Mouse (Mus musculus) small intestine, adult 2 months (tissue): ENCODE measurements around the gene Gm17087. TPM values are rescaled to one million over a fixed set of nuclear protein-coding genes. Genes with fewer than 3 reads are reported as not detected.

Experiments
- H3K27ac ChIP-seq: fragments of 200-500 bp; 2 replicates; pipeline ENCODE4 v1.5.1; 2012; ENCODE audit warnings: low read depth, low read length, control low read depth, inconsistent platforms; ENCODE audit not compliant: insufficient read depth
- H3K27me3 ChIP-seq: fragments of 200-500 bp; 2 replicates; pipeline ENCODE4 v1.6.1; 2012; ENCODE audit warnings: mild to moderate bottlenecking, moderate library complexity, low read length, inconsistent platforms; ENCODE audit not compliant: control insufficient read depth, insufficient read depth
- H3K36me3 ChIP-seq: fragments of 200-500 bp; 2 replicates; pipeline ENCODE4 v1.6.1; 2012; ENCODE audit warnings: mild to moderate bottlenecking, low read length, control low read depth, inconsistent platforms; ENCODE audit not compliant: control insufficient read depth, insufficient read depth
- H3K4me1 ChIP-seq: fragments of 200-500 bp; 2 replicates; pipeline ENCODE4 v1.6.1; 2012; ENCODE audit warnings: low read length, inconsistent platforms, mixed read lengths; ENCODE audit not compliant: control insufficient read depth, insufficient read depth, insufficient read length
- H3K4me3 ChIP-seq: fragments of 200-500 bp; 2 replicates; pipeline ENCODE4 v1.5.1; 2012; ENCODE audit warnings: low read depth, mild to moderate bottlenecking, control low read depth, inconsistent platforms, low read length, moderate library complexity
- CTCF ChIP-seq: fragments of 200-500 bp; IDR thresholded peaks from 2 replicates; pipeline ENCODE4 v1.5.1; 2012; ENCODE audit warnings: low read depth, mild to moderate bottlenecking, control low read depth, inconsistent platforms, low read length, moderate library complexity, mixed read lengths; ENCODE audit not compliant: insufficient replicate concordance, insufficient read length; ENCODE audit errors: extremely low read depth
- POLR2A ChIP-seq: fragments of 200-500 bp; IDR thresholded peaks from 2 replicates; pipeline ENCODE4 v1.6.1; 2012; ENCODE audit warnings: low read depth, mild to moderate bottlenecking, control low read depth, inconsistent platforms, low read length, moderate library complexity
- WGBS: fragments of 180-500 bp; shearing (Covaris S2); methylation state at CpG from one replicate; pipeline ENCODE4 v1.1.7; 2018; 5-methylcytosine and 5-hydroxymethylcytosine counted together
- polyA plus RNA-seq: library from polyadenylated mRNA; depleted of rRNA; stranded (reverse); fragments of >200 nt; gene quantifications from 2 replicates; pipeline ENCODE4 v1.2.3, GENCODE M21; 2012; rRNA removed

The Gm17087 gene
- polyA plus RNA-seq, 1 experiment, result not detected

- peaks cover 2% of the 10 kb centered on the region; the same call in 1 of the 2 replicates for H3K4me1 ChIP-seq
- H3K27ac ChIP-seq, result no peak overlapping the region
- 8% methylated on average over 21 of the region's 21 CpGs for WGBS
- peaks cover 10% of the 10 kb centered on the region; the same call in 1 of the 2 replicates for H3K27me3 ChIP-seq
- H3K36me3 ChIP-seq, result no peaks in the 10 kb centered on the region
- H3K4me3 ChIP-seq, result peak overlapping the region; percentile 21; the same call in 1 of the 2 replicates
- TF ChIP-seq POLR2A (no peak), CTCF (no peak)
Measured at GRCm38 (mm10) chr17:8525971-8526740, 40.6 kb downstream of the Gm17087 start.

- Histone ChIP-seq H3K4me3 (peak within 1 kb of the TSS; percentile 51), H3K36me3 (no peaks in the 10 kb centered on the region), H3K27me3 (peaks cover 10% of the 10 kb centered on the region; the same call in 1 of the 2 replicates), H3K4me1 (peaks cover 2% of the 10 kb centered on the region; the same call in 1 of the 2 replicates), H3K27ac (no peak within 1 kb of the TSS)
- no peak for TF ChIP-seq POLR2A
- TF ChIP-seq CTCF, result no peak
- whole genome bisulfite sequencing, result 3% methylated on average over 22 of the region's 22 CpGs
Measured at GRCm38 (mm10) chr17:8525225-8525721, 41.5 kb downstream of the Gm17087 start, which contains the start of gene Pde10a. Pde10a (plus strand) TSS chr17:8525372.

GRCm38 (mm10) chr17:8524387-8525165, 42.2 kb downstream of the Gm17087 start:
- Histone ChIP-seq H3K27me3 (peaks cover 10% of the 10 kb centered on the region; the same call in 1 of the 2 replicates), H3K4me1 (peaks cover 2% of the 10 kb centered on the region; the same call in 1 of the 2 replicates), H3K36me3 (no peaks in the 10 kb centered on the region), H3K27ac (no peak overlapping the region), H3K4me3 (peak overlapping the region; percentile 51)
- 2% methylated on average over 43 of the region's 45 CpGs for WGBS
- TF ChIP-seq POLR2A (no peak), CTCF (no peak)

DNA sequence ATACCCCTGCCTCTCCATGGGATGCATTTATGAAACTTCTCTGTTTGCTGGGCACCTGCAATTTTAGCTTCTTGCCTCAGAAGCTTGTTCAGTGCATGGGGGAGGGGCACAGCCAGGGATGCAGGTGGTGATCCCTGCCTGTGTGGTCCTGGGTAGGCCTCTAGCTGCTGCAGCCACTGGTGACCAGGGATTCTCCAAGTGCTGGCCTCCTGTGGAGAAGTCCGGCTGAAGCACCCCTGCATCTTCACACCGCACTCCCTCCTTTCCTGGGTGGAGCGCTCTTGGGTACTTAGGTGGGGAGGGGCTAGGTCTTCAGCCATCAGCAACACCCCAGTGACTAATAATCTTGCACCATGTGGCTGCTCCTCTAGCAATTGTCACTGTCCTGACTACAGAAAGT, 42.8 kb downstream of the Gm17087 start:
- 23% methylated on average over 3 of the region's 3 CpGs for WGBS
- H3K4me3 ChIP-seq, result 0 out of 2 replicates have a peak overlapping the region, but pooled peaks have one; percentile 51
- peaks cover 10% of the 10 kb centered on the region; the same call in 1 of the 2 replicates for H3K27me3 ChIP-seq
- no peak overlapping the region for H3K27ac ChIP-seq
- TF ChIP-seq CTCF (no peak), POLR2A (no peak)
- H3K4me1 ChIP-seq, result peaks cover 2% of the 10 kb centered on the region; the same call in 1 of the 2 replicates
- H3K36me3 ChIP-seq, result no peaks in the 10 kb centered on the region

- Histone ChIP-seq H3K36me3 (no peaks in the 10 kb centered on the region), H3K27ac (no peak overlapping the region), H3K27me3 (no peaks in the 10 kb centered on the region; the same call in 1 of the 2 replicates), H3K4me3 (no peak overlapping the region), H3K4me1 (no peaks in the 10 kb centered on the region; the same call in 1 of the 2 replicates)
- WGBS, result 58% methylated on average over 6 of the region's 6 CpGs
- TF ChIP-seq POLR2A (no peak), CTCF (no peak)
Measured at GRCm38 (mm10) chr17:8516006-8516405, 50.7 kb downstream of the Gm17087 start.

Other genes with a start within 250 kb of the Gm17087 start
- gene Prr18, start 229.5 kb downstream of the Gm17087 start, polyA plus RNA-seq, result 0.51 and 0.79 TPM in 2 replicates
- 0.11 TPM in 1 of 2 replicates, not detected in the other for gene T2, start 211.0 kb downstream of the Gm17087 start, polyA plus RNA-seq
- not detected in 2 replicates for gene T, start 132.5 kb downstream of the Gm17087 start, polyA plus RNA-seq
- 0.52 and 0.69 TPM in 2 replicates for gene Pde10a, start 41.6 kb downstream of the Gm17087 start, polyA plus RNA-seq